Mouse (Mus musculus): Measurements from ENCODE around the gene Gm49673. TPM values are rescaled to one million over a fixed set of nuclear protein-coding genes. Genes with fewer than 3 reads are reported as not detected.
A peak's percentile ranks its signal among the peaks of the same experiment; 100 is the strongest.
"Not testable (repeated sequence)": the region's sequence is repeated elsewhere in the genome, so short reads cannot be mapped to it uniquely, and the experiment has no call there.

The Gm49673 gene
- polyA plus RNA-seq, 1 experiment: 4.3 TPM

- Histone ChIP-seq H3K4me1 (replicated peaks; ENCODE audit: control insufficient read depth, insufficient read depth, low read length) (peaks cover 5% of the 10 kb centered on the region; the same call in 1 of the 2 replicates), H3K4me3 (ENCODE audit: control insufficient read depth, insufficient read depth, low read length) (no peak overlapping the region), H3K27ac (ENCODE audit: control insufficient read depth, insufficient read depth, low read length) (no peak overlapping the region), H3K36me3 (ENCODE audit: control insufficient read depth, insufficient read depth, low read length) (peaks cover 71% of the 10 kb centered on the region), H3K27me3 (ENCODE audit: control insufficient read depth, insufficient read depth, low read length) (no peaks in the 10 kb centered on the region)
- 65% methylated on average over 4 of the region's 4 CpGs for WGBS
- DNase-seq: no peak
- no peak for TF ChIP-seq CTCF (IDR thresholded peaks at IDR 0.05; ENCODE audit: borderline replicate concordance, control insufficient read depth, extremely low read depth, insufficient read depth, low read length, poor library complexity)
- no peak for TF ChIP-seq POLR2A (IDR thresholded peaks at IDR 0.05; ENCODE audit: control insufficient read depth, extremely low read depth, insufficient read depth, low read length, poor library complexity)
Measured at GRCm38 (mm10) chr17:8171081-8171480, 23.5 kb upstream of the Gm49673 start.

- DNase-seq: no peak
- Histone ChIP-seq H3K36me3 (ENCODE audit: control insufficient read depth, insufficient read depth, low read length) (peaks cover 64% of the 10 kb centered on the region), H3K27ac (ENCODE audit: control insufficient read depth, insufficient read depth, low read length) (peak overlapping the region; percentile 39; the same call in 1 of the 2 replicates), H3K4me1 (replicated peaks; ENCODE audit: control insufficient read depth, insufficient read depth, low read length) (peaks cover 5% of the 10 kb centered on the region; the same call in 1 of the 2 replicates), H3K4me3 (ENCODE audit: control insufficient read depth, insufficient read depth, low read length) (no peak overlapping the region), H3K27me3 (ENCODE audit: control insufficient read depth, insufficient read depth, low read length) (no peaks in the 10 kb centered on the region)
- WGBS: 48% methylated on average over 7 of the region's 7 CpGs
- TF ChIP-seq CTCF (IDR thresholded peaks at IDR 0.05; ENCODE audit: borderline replicate concordance, control insufficient read depth, extremely low read depth, insufficient read depth, low read length, poor library complexity) (no peak), POLR2A (IDR thresholded peaks at IDR 0.05; ENCODE audit: control insufficient read depth, extremely low read depth, insufficient read depth, low read length, poor library complexity) (no peak)
Measured at GRCm38 (mm10) chr17:8170331-8170730, 22.7 kb upstream of the Gm49673 start.

GRCm38 (mm10) chr17:8167436-8167835 is 19.8 kb upstream of the Gm49673 start:
- not testable (repeated sequence) for H3K27me3 ChIP-seq (ENCODE audit: control insufficient read depth, insufficient read depth, low read length); H3K27ac ChIP-seq (ENCODE audit: control insufficient read depth, insufficient read depth, low read length); H3K4me3 ChIP-seq (ENCODE audit: control insufficient read depth, insufficient read depth, low read length); DNase-seq
- 94% methylated on average over 7 of the region's 8 CpGs for WGBS
- peaks cover 36% of the 10 kb centered on the region for H3K36me3 ChIP-seq (ENCODE audit: control insufficient read depth, insufficient read depth, low read length)
- peaks cover 14% of the 10 kb centered on the region for H3K4me1 ChIP-seq (replicated peaks; ENCODE audit: control insufficient read depth, insufficient read depth, low read length)

GRCm38 (mm10) chr17:8166454-8166853 is 18.9 kb upstream of the Gm49673 start:
- H3K27me3 ChIP-seq (ENCODE audit: control insufficient read depth, insufficient read depth, low read length); H3K27ac ChIP-seq (ENCODE audit: control insufficient read depth, insufficient read depth, low read length); DNase-seq; H3K4me3 ChIP-seq (ENCODE audit: control insufficient read depth, insufficient read depth, low read length): not testable (repeated sequence)
- WGBS: 47% methylated on average over 2 of the region's 3 CpGs
- Histone ChIP-seq H3K36me3 (ENCODE audit: control insufficient read depth, insufficient read depth, low read length) (peaks cover 26% of the 10 kb centered on the region), H3K4me1 (replicated peaks; ENCODE audit: control insufficient read depth, insufficient read depth, low read length) (peaks cover 14% of the 10 kb centered on the region)

- H3K27ac ChIP-seq (ENCODE audit: control insufficient read depth, insufficient read depth, low read length): peak overlapping the region; percentile 86; the same call in 1 of the 2 replicates
- peaks cover 22% of the 10 kb centered on the region for H3K36me3 ChIP-seq (ENCODE audit: control insufficient read depth, insufficient read depth, low read length)
- peak overlapping the region; percentile 68 for H3K4me3 ChIP-seq (ENCODE audit: control insufficient read depth, insufficient read depth, low read length)
- H3K4me1 ChIP-seq (replicated peaks; ENCODE audit: control insufficient read depth, insufficient read depth, low read length): peaks cover 14% of the 10 kb centered on the region
- 0% methylated on average over 11 of the region's 11 CpGs for WGBS
- peak; percentile 25 for DNase-seq
- not testable (repeated sequence) for H3K27me3 ChIP-seq (ENCODE audit: control insufficient read depth, insufficient read depth, low read length)
Measured at GRCm38 (mm10) chr17:8165977-8166376, 18.4 kb upstream of the Gm49673 start.

GRCm38 (mm10) chr17:8165608-8165945 is 18.0 kb upstream of the Gm49673 start:
- peak overlapping the region; percentile 68 for H3K4me3 ChIP-seq (ENCODE audit: control insufficient read depth, insufficient read depth, low read length)
- not testable (repeated sequence) for H3K27me3 ChIP-seq (ENCODE audit: control insufficient read depth, insufficient read depth, low read length)
- peaks cover 14% of the 10 kb centered on the region for H3K4me1 ChIP-seq (replicated peaks; ENCODE audit: control insufficient read depth, insufficient read depth, low read length)
- WGBS: 1% methylated on average over 41 of the region's 42 CpGs
- peaks cover 18% of the 10 kb centered on the region for H3K36me3 ChIP-seq (ENCODE audit: control insufficient read depth, insufficient read depth, low read length)
- peak overlapping the region; percentile 86 for H3K27ac ChIP-seq (ENCODE audit: control insufficient read depth, insufficient read depth, low read length)
- DNase-seq: peak; percentile 49

GRCm38 (mm10) chr17:8164701-8165607 is 17.4 kb upstream of the Gm49673 start, which contains the start of gene Fgfr1op:
TSS of gene Fgfr1op (plus strand) at chr17:8165501.
- peak; percentile 63 for DNase-seq
- H3K4me3 ChIP-seq (ENCODE audit: control insufficient read depth, insufficient read depth, low read length): peak within 1 kb of the TSS; percentile 68
- H3K36me3 ChIP-seq (ENCODE audit: control insufficient read depth, insufficient read depth, low read length): peaks cover 12% of the 10 kb centered on the region
- H3K27me3 ChIP-seq (ENCODE audit: control insufficient read depth, insufficient read depth, low read length); H3K4me1 ChIP-seq (replicated peaks; ENCODE audit: control insufficient read depth, insufficient read depth, low read length): not testable (repeated sequence)
- peak within 1 kb of the TSS; percentile 86 for H3K27ac ChIP-seq (ENCODE audit: control insufficient read depth, insufficient read depth, low read length)
- WGBS: 1% methylated on average over 19 of the region's 55 CpGs

GRCm38 (mm10) chr17:8160969-8161368 is 13.4 kb upstream of the Gm49673 start:
- H3K27ac ChIP-seq (ENCODE audit: control insufficient read depth, insufficient read depth, low read length); H3K27me3 ChIP-seq (ENCODE audit: control insufficient read depth, insufficient read depth, low read length); H3K4me1 ChIP-seq (replicated peaks; ENCODE audit: control insufficient read depth, insufficient read depth, low read length); H3K36me3 ChIP-seq (ENCODE audit: control insufficient read depth, insufficient read depth, low read length); H3K4me3 ChIP-seq (ENCODE audit: control insufficient read depth, insufficient read depth, low read length): not testable (repeated sequence)
- peak; percentile 58 for DNase-seq
- WGBS: 36% methylated on average over 3 of the region's 3 CpGs

- H3K4me3 ChIP-seq (ENCODE audit: control insufficient read depth, insufficient read depth, low read length); H3K27me3 ChIP-seq (ENCODE audit: control insufficient read depth, insufficient read depth, low read length): not testable (repeated sequence)
- WGBS: 0% methylated on average over 1 of the region's 1 CpGs
Measured at GRCm38 (mm10) chr17:8158627-8159026, 11.0 kb upstream of the Gm49673 start.

GRCm38 (mm10) chr17:8155982-8156381 is 8.4 kb upstream of the Gm49673 start:
- H3K4me3 ChIP-seq (ENCODE audit: control insufficient read depth, insufficient read depth, low read length); H3K27ac ChIP-seq (ENCODE audit: control insufficient read depth, insufficient read depth, low read length); H3K36me3 ChIP-seq (ENCODE audit: control insufficient read depth, insufficient read depth, low read length); H3K27me3 ChIP-seq (ENCODE audit: control insufficient read depth, insufficient read depth, low read length); DNase-seq; H3K4me1 ChIP-seq (replicated peaks; ENCODE audit: control insufficient read depth, insufficient read depth, low read length): not testable (repeated sequence)
- WGBS: 100% methylated on average over 1 of the region's 8 CpGs

More at GRCm38 (mm10) chr17:8158627-8159026, 11.0 kb upstream of the Gm49673 start:
- not testable (repeated sequence) for DNase-seq; H3K4me1 ChIP-seq (replicated peaks; ENCODE audit: control insufficient read depth, insufficient read depth, low read length); H3K36me3 ChIP-seq (ENCODE audit: control insufficient read depth, insufficient read depth, low read length); H3K27ac ChIP-seq (ENCODE audit: control insufficient read depth, insufficient read depth, low read length)

Measured in thymus, adult 2 months (tissue).